Mouse (Mus musculus): ENCODE measurements around the gene Slc38a8. TPM values are rescaled to one million over a fixed set of nuclear protein-coding genes. Genes with fewer than 3 reads are reported as not detected.

The Slc38a8 gene
- polyA plus RNA-seq, 1 experiment from 2014 or later: not detected

GRCm38 (mm10) chr8:119484145-119484896, 17.2 kb downstream of the Slc38a8 start:
- no peaks in the 10 kb centered on the region for H3K36me3 ChIP-seq (ENCODE audit: poor library complexity, severe bottlenecking)
- H3K27me3 ChIP-seq: no peaks in the 10 kb centered on the region

GRCm38 (mm10) chr8:119478684-119479083, 22.8 kb downstream of the Slc38a8 start:
- H3K4me2 ChIP-seq: no peak overlapping the region
- no peak for ATAC-seq
- H3K4me1 ChIP-seq: 0 out of 2 replicates have a peak, but pooled peaks cover 6% of the 10 kb centered on the region
- no peaks in the 10 kb centered on the region for H3K9me3 ChIP-seq (replicated peaks)
- no peaks in the 10 kb centered on the region for H3K36me3 ChIP-seq (ENCODE audit: poor library complexity, severe bottlenecking)
- no peak overlapping the region for H3K4me3 ChIP-seq
- H3K27me3 ChIP-seq: no peaks in the 10 kb centered on the region
- H3K27ac ChIP-seq: no peak overlapping the region
- H3K9ac ChIP-seq: no peak overlapping the region
- 29% methylated on average over 5 of the region's 5 CpGs for WGBS

More at GRCm38 (mm10) chr8:119484145-119484896, 17.2 kb downstream of the Slc38a8 start:
- no peak overlapping the region for H3K4me3 ChIP-seq
- no peak overlapping the region for H3K4me2 ChIP-seq
- no peaks in the 10 kb centered on the region for H3K9me3 ChIP-seq (replicated peaks)
- no peak for ATAC-seq
- H3K9ac ChIP-seq: no peak overlapping the region
- 83% methylated on average over 11 of the region's 11 CpGs for WGBS
- no peak overlapping the region for H3K27ac ChIP-seq
- no peaks in the 10 kb centered on the region for H3K4me1 ChIP-seq

GRCm38 (mm10) chr8:119468091-119468490, 33.4 kb downstream of the Slc38a8 start:
- ATAC-seq: no peak
- H3K27me3 ChIP-seq: peaks cover 21% of the 10 kb centered on the region

GRCm38 (mm10) chr8:119466794-119467193, 34.7 kb downstream of the Slc38a8 start:
- 76% methylated on average over 10 of the region's 10 CpGs for WGBS
- no peak for ATAC-seq
- Histone ChIP-seq H3K36me3 (ENCODE audit: poor library complexity, severe bottlenecking) (no peaks in the 10 kb centered on the region), H3K27ac (no peak overlapping the region; the same call in 1 of the 2 replicates), H3K9me3 (replicated peaks) (no peaks in the 10 kb centered on the region), H3K4me3 (no peak overlapping the region), H3K9ac (no peak overlapping the region), H3K4me1 (peaks cover 35% of the 10 kb centered on the region), H3K27me3 (peaks cover 21% of the 10 kb centered on the region), H3K4me2 (no peak overlapping the region)

More at GRCm38 (mm10) chr8:119468091-119468490, 33.4 kb downstream of the Slc38a8 start:
- Histone ChIP-seq H3K4me3 (no peak overlapping the region), H3K27ac (no peak overlapping the region), H3K4me1 (peaks cover 34% of the 10 kb centered on the region), H3K4me2 (no peak overlapping the region), H3K36me3 (ENCODE audit: poor library complexity, severe bottlenecking) (no peaks in the 10 kb centered on the region), H3K9ac (no peak overlapping the region), H3K9me3 (replicated peaks) (no peaks in the 10 kb centered on the region)
- WGBS: 96% methylated on average over 8 of the region's 8 CpGs

- WGBS: 4% methylated on average over 18 of the region's 18 CpGs
- no peaks in the 10 kb centered on the region for H3K9me3 ChIP-seq (replicated peaks)
- peaks cover 41% of the 10 kb centered on the region for H3K4me1 ChIP-seq
- H3K4me2 ChIP-seq: peak overlapping the region; percentile 44
- ATAC-seq: peak; percentile 55; the same call in 1 of the 2 replicates
- H3K9ac ChIP-seq: no peak overlapping the region
- H3K27ac ChIP-seq: no peak overlapping the region
- peaks cover 21% of the 10 kb centered on the region for H3K27me3 ChIP-seq
- H3K4me3 ChIP-seq: no peak overlapping the region
- no peaks in the 10 kb centered on the region for H3K36me3 ChIP-seq (ENCODE audit: poor library complexity, severe bottlenecking)
These were observed 35.4 kb downstream of the Slc38a8 start for GRCm38 (mm10) chr8:119466105-119466504.

GRCm38 (mm10) chr8:119463709-119464108, 37.8 kb downstream of the Slc38a8 start:
- Histone ChIP-seq H3K27ac (no peak overlapping the region), H3K4me1 (peaks cover 58% of the 10 kb centered on the region), H3K36me3 (ENCODE audit: poor library complexity, severe bottlenecking) (no peaks in the 10 kb centered on the region), H3K9ac (no peak overlapping the region), H3K27me3 (peaks cover 21% of the 10 kb centered on the region), H3K4me3 (no peak overlapping the region), H3K4me2 (no peak overlapping the region), H3K9me3 (replicated peaks) (no peaks in the 10 kb centered on the region)
- WGBS: 43% methylated on average over 7 of the region's 7 CpGs
- ATAC-seq: no peak

GRCm38 (mm10) chr8:119461356-119461755, 40.1 kb downstream of the Slc38a8 start:
- Histone ChIP-seq H3K4me1 (peaks cover 50% of the 10 kb centered on the region), H3K9me3 (replicated peaks) (no peaks in the 10 kb centered on the region), H3K4me3 (no peak overlapping the region), H3K36me3 (ENCODE audit: poor library complexity, severe bottlenecking) (no peaks in the 10 kb centered on the region), H3K9ac (no peak overlapping the region), H3K27me3 (peaks cover 21% of the 10 kb centered on the region), H3K27ac (no peak overlapping the region; the same call in none of the 2 replicates), H3K4me2 (0 out of 2 replicates have a peak overlapping the region, but pooled peaks have one; percentile 16)
- ATAC-seq: peak; percentile 64
- 20% methylated on average over 9 of the region's 9 CpGs for WGBS

GRCm38 (mm10) chr8:119459724-119460123, 41.8 kb downstream of the Slc38a8 start:
- Histone ChIP-seq H3K27ac (peak overlapping the region; percentile 71), H3K9ac (0 out of 2 replicates have a peak overlapping the region, but pooled peaks have one; percentile 8), H3K4me2 (no peak overlapping the region), H3K27me3 (peaks cover 6% of the 10 kb centered on the region), H3K36me3 (ENCODE audit: poor library complexity, severe bottlenecking) (no peaks in the 10 kb centered on the region), H3K4me1 (peaks cover 33% of the 10 kb centered on the region), H3K9me3 (replicated peaks) (no peaks in the 10 kb centered on the region), H3K4me3 (no peak overlapping the region)
- peak; percentile 40; the same call in 1 of the 2 replicates for ATAC-seq
- 49% methylated on average over 16 of the region's 16 CpGs for WGBS

GRCm38 (mm10) chr8:119456045-119456444, 45.5 kb downstream of the Slc38a8 start:
- Histone ChIP-seq H3K4me1 (peaks cover 16% of the 10 kb centered on the region), H3K27me3 (no peaks in the 10 kb centered on the region), H3K9ac (no peak overlapping the region), H3K4me2 (no peak overlapping the region), H3K9me3 (replicated peaks) (no peaks in the 10 kb centered on the region), H3K4me3 (no peak overlapping the region), H3K27ac (no peak overlapping the region), H3K36me3 (ENCODE audit: poor library complexity, severe bottlenecking) (no peaks in the 10 kb centered on the region)
- no peak for ATAC-seq
- 89% methylated on average over 5 of the region's 5 CpGs for WGBS

- 90% methylated on average over 5 of the region's 5 CpGs for WGBS
- Histone ChIP-seq H3K27ac (no peak overlapping the region), H3K4me3 (no peak overlapping the region), H3K27me3 (peaks cover 18% of the 10 kb centered on the region), H3K36me3 (ENCODE audit: poor library complexity, severe bottlenecking) (no peaks in the 10 kb centered on the region), H3K9me3 (replicated peaks) (no peaks in the 10 kb centered on the region), H3K9ac (no peak overlapping the region), H3K4me1 (peaks cover 3% of the 10 kb centered on the region; the same call in 1 of the 2 replicates), H3K4me2 (no peak overlapping the region)
- ATAC-seq: no peak
These were observed 48.6 kb downstream of the Slc38a8 start for GRCm38 (mm10) chr8:119452919-119453318.

- H3K27me3 ChIP-seq: peaks cover 26% of the 10 kb centered on the region
- H3K36me3 ChIP-seq (ENCODE audit: poor library complexity, severe bottlenecking): no peaks in the 10 kb centered on the region
- H3K4me2 ChIP-seq: no peak overlapping the region
- H3K27ac ChIP-seq: no peak overlapping the region
- no peak for ATAC-seq
- H3K9me3 ChIP-seq (replicated peaks): no peaks in the 10 kb centered on the region
- no peak overlapping the region for H3K9ac ChIP-seq
- 82% methylated on average over 4 of the region's 4 CpGs for WGBS
- H3K4me1 ChIP-seq: peaks cover 12% of the 10 kb centered on the region; the same call in 1 of the 2 replicates
- H3K4me3 ChIP-seq: no peak overlapping the region
These were observed 50.4 kb downstream of the Slc38a8 start for GRCm38 (mm10) chr8:119451131-119451530.

GRCm38 (mm10) chr8:119449627-119450026, 51.9 kb downstream of the Slc38a8 start:
- Histone ChIP-seq H3K9ac (no peak overlapping the region), H3K4me3 (no peak overlapping the region), H3K27ac (no peak overlapping the region), H3K9me3 (replicated peaks) (no peaks in the 10 kb centered on the region), H3K27me3 (peaks cover 29% of the 10 kb centered on the region), H3K36me3 (ENCODE audit: poor library complexity, severe bottlenecking) (no peaks in the 10 kb centered on the region), H3K4me1 (peaks cover 12% of the 10 kb centered on the region; the same call in 1 of the 2 replicates), H3K4me2 (no peak overlapping the region)
- ATAC-seq: no peak
- WGBS: 83% methylated on average over 12 of the region's 12 CpGs

All from forebrain, embryonic 13.5 days (tissue).